ENCODE assay signal across 20 mouse cellular contexts in the genomic region with DNA sequence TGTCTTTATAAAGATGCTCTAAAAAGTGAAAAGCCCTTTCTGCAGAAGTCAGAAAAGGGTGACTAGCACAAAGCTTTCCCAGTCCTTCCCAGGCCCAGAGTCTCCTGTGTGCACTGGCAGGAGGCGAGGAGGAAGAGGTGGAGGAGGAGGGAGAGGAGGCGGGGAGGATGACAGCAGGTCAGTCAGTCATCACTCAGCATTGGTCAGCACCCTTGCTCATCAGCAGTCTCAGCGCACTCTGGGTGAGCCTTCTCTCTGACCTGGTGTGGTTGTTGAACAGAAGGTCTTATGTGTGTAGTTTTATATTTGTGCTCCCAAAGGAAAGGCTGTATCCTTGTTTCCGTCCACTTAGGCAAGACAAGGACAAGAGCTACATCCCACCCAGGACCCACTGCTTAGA.
DNase-seq lines count a peak whose midpoint lies in the region; ATAC-seq lines count a peak whose summit lies in the region.
"Had no signal": no experiment of that assay in that cellular context is flagged by ENCODE, and none has a peak within 500 bp of the region (broad histone marks: within the 10 kb centered on the region; RNA-seq: fewer than 3 reads in every experiment).

No protein-coding gene starts in this region.

- H3K9ac ChIP-seq in forebrain, embryonic 15.5 days (replicated peaks) = no peak overlapping the region
- H3K9ac ChIP-seq in heart, embryonic 12.5 days = no peak overlapping the region
- no peak overlapping the region for H3K9ac ChIP-seq in liver, embryonic 12.5 days
- H3K9ac ChIP-seq: embryonic facial prominence, embryonic 13.5 days; embryonic facial prominence, embryonic 15.5 days; forebrain, embryonic 12.5 days had no signal

- no peaks in the 10 kb centered on the region for H3K27me3 ChIP-seq in forebrain, embryonic 15.5 days
- no peaks in the 10 kb centered on the region for H3K27me3 ChIP-seq in forebrain, embryonic 10.5 days (ENCODE audit: poor library complexity, severe bottlenecking)
- no peaks in the 10 kb centered on the region for H3K27me3 ChIP-seq in heart, embryonic 12.5 days (replicated peaks)
- no peaks in the 10 kb centered on the region for H3K27me3 ChIP-seq in liver, embryonic 12.5 days (replicated peaks)
- H3K27me3 ChIP-seq: embryonic facial prominence, embryonic 13.5 days; embryonic facial prominence, embryonic 15.5 days; forebrain, embryonic 12.5 days had no signal

- H3K4me3 ChIP-seq in forebrain, embryonic 15.5 days = no peak overlapping the region
- H3K4me3 ChIP-seq in forebrain, embryonic 10.5 days = no peak overlapping the region
- no peak overlapping the region for H3K4me3 ChIP-seq in heart, embryonic 12.5 days
- no peak overlapping the region for H3K4me3 ChIP-seq in liver, embryonic 12.5 days
- H3K4me3 ChIP-seq: embryonic facial prominence, embryonic 13.5 days; embryonic facial prominence, embryonic 15.5 days; erythroblast, embryonic 14.5 days; forebrain, embryonic 12.5 days had no signal

- no peak for DNase-seq in forebrain, embryonic 10.5 days (ENCODE audit: extremely low spot score, low spot score)
- DNase-seq in heart, adult 11 months = peak; percentile 61
- DNase-seq in liver = no peak
- DNase-seq: adrenal gland, adult 2 months; adrenal gland, postnatal 10 days; adrenal gland, postnatal 25 days; cerebellum, adult 11-12 months; cerebellum, adult 8-10 months; cerebellum, adult 9-11 months; cerebellum, postnatal 14 days; cerebellum, postnatal 36 days; embryo, embryonic 11 days had no signal

- no peaks in the 10 kb centered on the region for H3K9me3 ChIP-seq in forebrain, embryonic 15.5 days
- no peaks in the 10 kb centered on the region for H3K9me3 ChIP-seq in forebrain, embryonic 10.5 days
- no peaks in the 10 kb centered on the region for H3K9me3 ChIP-seq in heart, embryonic 12.5 days (replicated peaks)
- no peaks in the 10 kb centered on the region for H3K9me3 ChIP-seq in liver, embryonic 12.5 days (replicated peaks)
- H3K9me3 ChIP-seq: embryonic facial prominence, embryonic 13.5 days; embryonic facial prominence, embryonic 15.5 days; forebrain, embryonic 12.5 days had no signal

- WGBS in forebrain, embryonic 15.5 days = 75% methylated on average over 4 of the region's 4 CpGs
- WGBS in forebrain, embryonic 10.5 days = 65% methylated on average over 4 of the region's 4 CpGs
- 72% methylated on average over 4 of the region's 4 CpGs for WGBS in heart, embryonic 12.5 days
- 73% methylated on average over 4 of the region's 4 CpGs for WGBS in liver, embryonic 12.5 days (ENCODE audit: insufficient replicate concordance)

- peaks cover 31% of the 10 kb centered on the region for H3K4me1 ChIP-seq in forebrain, embryonic 15.5 days
- H3K4me1 ChIP-seq in forebrain, embryonic 10.5 days = 0 out of 2 replicates have a peak, but pooled peaks cover 3% of the 10 kb centered on the region
- peaks cover 7% of the 10 kb centered on the region; the same call in 1 of the 2 replicates for H3K4me1 ChIP-seq in heart, embryonic 12.5 days (replicated peaks)
- H3K4me1 ChIP-seq in liver, embryonic 12.5 days = peaks cover 69% of the 10 kb centered on the region

- no peak for ATAC-seq in forebrain, embryonic 15.5 days (replicated peaks)
- no peak for ATAC-seq in heart, embryonic 12.5 days (ENCODE audit: insufficient number of reproducible peaks, low FRiP score)
- ATAC-seq in liver, embryonic 12.5 days = no peak
- ATAC-seq: forebrain, embryonic 14.5 days had no signal

- H3K36me3 ChIP-seq in forebrain, embryonic 15.5 days = no peaks in the 10 kb centered on the region
- no peaks in the 10 kb centered on the region for H3K36me3 ChIP-seq in forebrain, embryonic 10.5 days (replicated peaks)
- no peaks in the 10 kb centered on the region for H3K36me3 ChIP-seq in heart, embryonic 12.5 days
- no peaks in the 10 kb centered on the region for H3K36me3 ChIP-seq in liver, embryonic 12.5 days
- H3K36me3 ChIP-seq: embryonic facial prominence, embryonic 13.5 days; embryonic facial prominence, embryonic 15.5 days; forebrain, embryonic 12.5 days had no signal

- no peak overlapping the region for H3K4me2 ChIP-seq in forebrain, embryonic 15.5 days (replicated peaks)
- no peak overlapping the region for H3K4me2 ChIP-seq in heart, embryonic 12.5 days
- no peak overlapping the region for H3K4me2 ChIP-seq in liver, embryonic 12.5 days
- H3K4me2 ChIP-seq: embryonic facial prominence, embryonic 13.5 days; embryonic facial prominence, embryonic 15.5 days; forebrain, embryonic 12.5 days had no signal

- H3K27ac ChIP-seq in forebrain, embryonic 15.5 days (replicated peaks) = peak overlapping the region; percentile 53; the same call in 1 of the 2 replicates
- H3K27ac ChIP-seq in forebrain, embryonic 10.5 days = no peak overlapping the region
- no peak overlapping the region for H3K27ac ChIP-seq in heart, embryonic 12.5 days (ENCODE audit: poor library complexity, severe bottlenecking)
- 0 out of 2 replicates have a peak overlapping the region, but pooled peaks have one; percentile 20 for H3K27ac ChIP-seq in liver, embryonic 12.5 days
- H3K27ac ChIP-seq: embryonic facial prominence, embryonic 13.5 days; embryonic facial prominence, embryonic 15.5 days; forebrain, embryonic 12.5 days had no signal

Comparison
In these comparisons a context has a peak if more than half of its experiments do, and no peak if none do; other contexts are left out.
1. H3K27ac ChIP-seq: peak in forebrain, embryonic 15.5 days (single experiment) and liver, embryonic 12.5 days (single experiment); none in forebrain, embryonic 10.5 days (single experiment) and heart, embryonic 12.5 days (single experiment).